Mouse (Mus musculus) adrenal gland, adult (tissue): ENCODE measurements around the gene Fhdc1.

Experiments used
- DNase-seq, 2 experiments: peaks; one replicate each; pipeline ENCODE4 v3.0.0; 2022 to 2023; ENCODE audit warnings: low spot score in 1 of 2; ENCODE audit not compliant: inconsistent age in 2 of 2

Fhdc1 gene

GRCm38 (mm10) chr3:84436947-84437346 is 43.3 kb downstream of the Fhdc1 start:
- DNase-seq = no peak

GRCm38 (mm10) chr3:84435288-84436043 is 44.8 kb downstream of the Fhdc1 start:
- peak in 1 of 2 experiments; percentile 54 for DNase-seq

- no peak for DNase-seq
These were observed 47.3 kb downstream of the Fhdc1 start for GRCm38 (mm10) chr3:84432797-84433445.

GRCm38 (mm10) chr3:84431257-84431656 is 49.0 kb downstream of the Fhdc1 start:
- DNase-seq = no peak

GRCm38 (mm10) chr3:84430152-84430551 is 50.1 kb downstream of the Fhdc1 start:
- no peak for DNase-seq

- DNase-seq = peak; percentile 84 to 91
These were observed 51.1 kb downstream of the Fhdc1 start for GRCm38 (mm10) chr3:84428994-84429725.

- no peak for DNase-seq
These were observed 52.5 kb downstream of the Fhdc1 start for GRCm38 (mm10) chr3:84427779-84428178.

GRCm38 (mm10) chr3:84422340-84422739 is 57.9 kb downstream of the Fhdc1 start:
- no peak for DNase-seq

GRCm38 (mm10) chr3:84413868-84414267 is 66.4 kb downstream of the Fhdc1 start:
- DNase-seq = no peak

- no peak for DNase-seq
These were observed 67.3 kb downstream of the Fhdc1 start for GRCm38 (mm10) chr3:84412920-84413319.

- DNase-seq = no peak
These were observed 70.8 kb downstream of the Fhdc1 start for GRCm38 (mm10) chr3:84409474-84409862.

GRCm38 (mm10) chr3:84408756-84409473 is 71.3 kb downstream of the Fhdc1 start:
- peak in 1 of 2 experiments; percentile 19 for DNase-seq

GRCm38 (mm10) chr3:84405523-84405922 is 74.7 kb downstream of the Fhdc1 start:
- no peak for DNase-seq

GRCm38 (mm10) chr3:84403389-84403788 is 76.8 kb downstream of the Fhdc1 start:
- DNase-seq = no peak

- no peak for DNase-seq
These were observed 77.5 kb downstream of the Fhdc1 start for GRCm38 (mm10) chr3:84402716-84403115.

GRCm38 (mm10) chr3:84397976-84398375 is 82.3 kb downstream of the Fhdc1 start:
- no peak for DNase-seq

- DNase-seq = no peak
These were observed 84.0 kb downstream of the Fhdc1 start for GRCm38 (mm10) chr3:84396240-84396639.

- no peak for DNase-seq
These were observed 84.4 kb downstream of the Fhdc1 start for GRCm38 (mm10) chr3:84395840-84396239.

GRCm38 (mm10) chr3:84394841-84395447 is 85.3 kb downstream of the Fhdc1 start:
- DNase-seq = peak; percentile 63 to 87
